Mouse (Mus musculus) bone marrow, adult 2 months (tissue): ENCODE results near the gene Ggt1. TPM values are rescaled to one million over a fixed set of nuclear protein-coding genes. Genes with fewer than 3 reads are reported as not detected.
A peak's percentile ranks its signal among the peaks of the same experiment; 100 is the strongest.
"Not testable (repeated sequence)": the region's sequence is repeated elsewhere in the genome, so short reads cannot be mapped to it uniquely, and the experiment has no call there.

Source experiments
- H3K27ac ChIP-seq: fragments of 200-500 bp; 2 replicates; pipeline ENCODE4 v1.5.1; 2012; ENCODE audit warnings: low read depth, mild to moderate bottlenecking, control low read depth, inconsistent platforms, low read length; ENCODE audit not compliant: control insufficient read depth, poor library complexity, insufficient read depth
- H3K4me1 ChIP-seq: fragments of 200-500 bp; 2 replicates; pipeline ENCODE4 v1.6.1; 2011; ENCODE audit warnings: low read length; ENCODE audit not compliant: control insufficient read depth, insufficient read depth
- H3K4me3 ChIP-seq: fragments of 200-500 bp; replicated peaks from 2 replicates; pipeline ENCODE3; 2011; ENCODE audit warnings: mild to moderate bottlenecking, low read depth, low read length, control low read depth; ENCODE audit not compliant: control insufficient read depth
- CTCF ChIP-seq: fragments of 200-500 bp; IDR thresholded peaks from 2 replicates; pipeline ENCODE4 v1.5.1; 2011; ENCODE audit warnings: low read length, control low read depth; ENCODE audit not compliant: control insufficient read depth, insufficient read depth
- POLR2A ChIP-seq: fragments of 200-500 bp; IDR thresholded peaks from 2 replicates; pipeline ENCODE4 v1.6.1; 2011; ENCODE audit warnings: low read depth, mild to moderate bottlenecking, control low read depth, low read length, borderline replicate concordance; ENCODE audit not compliant: control insufficient read depth
- WGBS: fragments of 180-500 bp; shearing (Covaris S2); methylation state at CpG from one replicate; pipeline ENCODE4 v1.1.7; 2018; 5-methylcytosine and 5-hydroxymethylcytosine counted together
- polyA plus RNA-seq: library from polyadenylated mRNA; stranded (reverse); fragments of >200 nt; gene quantifications from 2 replicates; pipeline ENCODE4 v1.2.4, GENCODE M21; 2011; ENCODE audit warnings: low replicate concordance; ENCODE audit not compliant: missing spikeins, insufficient read depth, insufficient read length

The Ggt1 gene
- polyA plus RNA-seq, 1 experiment = 11.4 TPM

GRCm38 (mm10) chr10:75517073-75517757, 44.2 kb upstream of the Ggt1 start, which contains the start of gene Snrpd3:
Gene Snrpd3, plus strand, starts transcription at chr10:75517551.
- Histone ChIP-seq H3K27ac (peak within 1 kb of the TSS; percentile 98), H3K4me1 (no peaks in the 10 kb centered on the region; the same call in 1 of the 2 replicates), H3K4me3 (peak within 1 kb of the TSS; percentile 80)
- WGBS = 2% methylated on average over 48 of the region's 52 CpGs
- no peak for TF ChIP-seq CTCF
- peak; percentile 95 for TF ChIP-seq POLR2A

GRCm38 (mm10) chr10:75517758-75518143, 43.7 kb upstream of the Ggt1 start, which contains the start of gene Gucd1:
Gene Gucd1, minus strand, starts transcription at chr10:75517972.
- Histone ChIP-seq H3K4me3 (peak within 1 kb of the TSS; percentile 80), H3K27ac (peak within 1 kb of the TSS; percentile 98), H3K4me1 (no peaks in the 10 kb centered on the region; the same call in 1 of the 2 replicates)
- 0% methylated on average over 20 of the region's 20 CpGs for WGBS
- TF ChIP-seq CTCF (no peak), POLR2A (peak; percentile 36; the same call in 1 of the 2 replicates)

GRCm38 (mm10) chr10:75520581-75520980, 40.8 kb upstream of the Ggt1 start:
- Histone ChIP-seq H3K4me3 (no peak overlapping the region), H3K27ac (no peak overlapping the region), H3K4me1 (no peaks in the 10 kb centered on the region)
- TF ChIP-seq CTCF = no peak
- TF ChIP-seq POLR2A = no peak
- WGBS = 92% methylated on average over 5 of the region's 5 CpGs

GRCm38 (mm10) chr10:75521643-75522042, 39.8 kb upstream of the Ggt1 start:
- Histone ChIP-seq H3K4me1 (no peaks in the 10 kb centered on the region), H3K4me3 (no peak overlapping the region), H3K27ac (no peak overlapping the region)
- 92% methylated on average over 4 of the region's 4 CpGs for WGBS
- TF ChIP-seq POLR2A (no peak), CTCF (no peak)

- H3K4me3 ChIP-seq, H3K4me1 ChIP-seq, H3K27ac ChIP-seq: not testable (repeated sequence)
- WGBS = 90% methylated on average over 9 of the region's 9 CpGs
Measured at GRCm38 (mm10) chr10:75525450-75525849, 36.0 kb upstream of the Ggt1 start.

- H3K4me1 ChIP-seq = no peaks in the 10 kb centered on the region; the same call in 1 of the 2 replicates
- no peak overlapping the region for H3K27ac ChIP-seq
- no peak overlapping the region for H3K4me3 ChIP-seq
- TF ChIP-seq CTCF = no peak
- no peak for TF ChIP-seq POLR2A
- WGBS = 76% methylated on average over 2 of the region's 2 CpGs
Measured at GRCm38 (mm10) chr10:75530322-75530721, 31.1 kb upstream of the Ggt1 start.

GRCm38 (mm10) chr10:75531532-75532090, 29.8 kb upstream of the Ggt1 start:
- H3K4me1 ChIP-seq = no peaks in the 10 kb centered on the region; the same call in 1 of the 2 replicates
- TF ChIP-seq POLR2A (no peak), CTCF (no peak)
- no peak overlapping the region for H3K4me3 ChIP-seq
- 81% methylated on average over 9 of the region's 9 CpGs for WGBS
- H3K27ac ChIP-seq = no peak overlapping the region

GRCm38 (mm10) chr10:75534216-75534615, 27.2 kb upstream of the Ggt1 start:
- 89% methylated on average over 8 of the region's 8 CpGs for WGBS
- no peaks in the 10 kb centered on the region; the same call in 1 of the 2 replicates for H3K4me1 ChIP-seq
- no peak overlapping the region for H3K4me3 ChIP-seq
- TF ChIP-seq CTCF (no peak), POLR2A (no peak)
- H3K27ac ChIP-seq = no peak overlapping the region

- 89% methylated on average over 8 of the region's 8 CpGs for WGBS
- no peak for TF ChIP-seq CTCF
- TF ChIP-seq POLR2A = no peak
- Histone ChIP-seq H3K27ac (no peak overlapping the region), H3K4me1 (no peaks in the 10 kb centered on the region; the same call in 1 of the 2 replicates), H3K4me3 (no peak overlapping the region)
Measured at GRCm38 (mm10) chr10:75534934-75535333, 26.5 kb upstream of the Ggt1 start.
